Mouse (Mus musculus): ENCODE data around the gene Nedd4.

Nedd4 gene

GRCm38 (mm10) chr9:72678771-72679170, 16.6 kb downstream of the Nedd4 start:
- no peak for DNase-seq (ENCODE audit: low spot score in 2 of 2)

DNA sequence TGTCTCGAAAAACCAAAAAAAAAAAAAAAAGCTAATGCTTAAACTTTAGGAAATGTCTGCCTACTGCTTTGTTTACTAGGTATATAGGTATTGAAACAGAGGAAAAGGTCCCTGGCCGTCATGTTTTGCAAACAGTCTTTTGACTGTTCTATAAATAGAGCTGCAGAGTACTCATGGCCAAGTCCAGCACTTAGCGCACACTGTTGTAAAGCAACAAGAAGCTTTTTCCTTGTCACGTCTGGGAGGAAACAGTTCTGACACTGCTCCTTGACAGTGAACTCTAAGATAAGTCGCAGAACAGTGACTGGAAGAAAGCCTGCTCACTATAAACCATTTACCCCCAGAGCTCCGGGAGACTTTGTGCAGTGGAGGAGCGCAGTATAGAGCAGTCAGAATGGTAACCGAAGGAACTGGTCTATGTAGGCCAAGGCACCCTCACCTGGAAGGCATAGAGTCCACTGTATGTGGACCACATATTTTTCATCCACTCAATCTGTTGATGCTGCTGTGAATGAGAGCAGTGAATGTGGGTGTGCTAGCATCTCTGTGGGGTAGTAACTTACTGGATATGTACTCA, 19.6 kb downstream of the Nedd4 start:
- no peak for DNase-seq (ENCODE audit: low spot score in 2 of 2)

DNA sequence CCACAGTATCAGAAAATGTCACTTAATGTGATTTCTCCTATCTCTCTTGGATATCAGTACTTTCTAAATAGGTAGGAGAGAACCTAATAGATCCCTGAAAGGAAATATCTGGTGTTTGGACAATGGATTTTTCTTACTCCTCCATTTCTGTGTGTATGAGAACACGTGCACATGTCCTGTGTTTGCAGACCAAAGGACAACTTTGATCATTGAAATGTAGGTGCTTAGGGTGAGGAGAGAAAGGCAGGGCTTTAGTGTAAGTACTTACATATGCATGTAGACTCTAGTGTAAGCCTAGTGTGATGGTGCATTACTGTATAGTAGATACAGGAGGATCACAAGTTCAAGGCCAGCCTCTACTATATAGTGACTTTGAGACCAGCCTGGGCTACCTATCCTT, 21.1 kb downstream of the Nedd4 start:
- no peak for DNase-seq (ENCODE audit: low spot score in 2 of 2)

DNA sequence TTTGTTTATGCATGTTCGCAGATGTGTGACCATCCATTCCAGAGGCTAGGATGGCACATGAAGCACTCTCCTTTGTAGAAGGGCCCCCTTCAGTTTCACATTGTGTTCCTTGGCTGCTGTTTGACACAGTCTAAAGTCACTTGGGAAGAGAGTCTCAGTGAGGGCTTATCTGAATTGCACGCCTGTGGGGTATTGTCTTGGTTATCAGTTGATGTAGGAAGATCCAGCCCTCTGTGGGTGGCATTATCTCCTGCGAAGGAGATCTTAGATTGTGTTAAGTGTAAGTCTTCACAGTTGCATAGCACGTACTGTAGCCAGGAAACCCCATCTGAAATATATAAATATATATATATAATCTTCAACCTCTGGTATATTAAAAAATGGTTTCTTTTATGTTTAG, 23.1 kb downstream of the Nedd4 start:
- DNase-seq (ENCODE audit: low spot score in 2 of 2): no peak

GRCm38 (mm10) chr9:72686506-72686905, 24.4 kb downstream of the Nedd4 start:
- DNase-seq (ENCODE audit: low spot score in 2 of 2): no peak

- no peak for DNase-seq (ENCODE audit: low spot score in 2 of 2)
Measured at GRCm38 (mm10) chr9:72689522-72689921, 27.4 kb downstream of the Nedd4 start.

GRCm38 (mm10) chr9:72690811-72691210, 28.7 kb downstream of the Nedd4 start:
- no peak for DNase-seq (ENCODE audit: low spot score in 2 of 2)

DNA sequence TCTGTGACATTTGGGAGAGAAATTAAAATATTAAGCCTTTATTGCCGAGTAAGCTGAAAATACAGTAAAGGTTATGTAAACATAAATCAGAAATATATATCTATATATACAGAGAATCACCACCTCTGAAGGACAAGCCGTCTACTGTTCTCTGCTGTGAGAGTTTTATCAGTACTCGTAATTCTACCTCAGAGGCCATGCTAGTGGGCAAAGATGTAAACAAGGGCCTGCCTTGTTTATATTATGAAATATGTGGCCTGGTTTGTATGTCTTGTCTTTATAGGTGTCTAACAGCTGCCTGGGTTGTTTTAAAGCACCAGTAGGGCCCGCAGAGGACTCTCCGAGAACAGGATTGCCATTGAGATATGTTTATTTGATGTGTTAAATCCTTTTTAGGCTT, 29.8 kb downstream of the Nedd4 start:
- no peak for DNase-seq (ENCODE audit: low spot score in 2 of 2)

GRCm38 (mm10) chr9:72693081-72693696, 31.0 kb downstream of the Nedd4 start:
- DNase-seq (ENCODE audit: low spot score in 2 of 2): no peak

DNA sequence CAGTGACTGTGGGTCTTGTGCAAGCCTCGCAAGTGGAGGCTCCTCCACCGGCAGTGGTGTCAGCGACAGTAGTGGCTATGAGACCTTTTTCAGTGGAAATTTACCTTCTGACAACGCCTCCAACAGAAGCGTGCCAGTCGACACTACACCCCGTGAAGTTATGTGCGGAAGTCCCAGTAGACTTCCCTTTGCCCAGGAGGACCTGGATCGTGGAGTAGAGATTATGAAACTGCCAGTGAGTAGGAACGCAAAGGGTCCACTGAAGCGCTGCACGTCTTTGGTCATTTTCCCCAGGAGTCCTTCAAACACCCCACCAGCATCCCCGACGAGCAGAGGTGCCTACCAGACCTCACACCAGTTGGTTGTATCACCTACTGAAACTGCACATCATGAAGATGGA, 31.7 kb downstream of the Nedd4 start:
- DNase-seq (ENCODE audit: low spot score in 2 of 2): no peak

DNA sequence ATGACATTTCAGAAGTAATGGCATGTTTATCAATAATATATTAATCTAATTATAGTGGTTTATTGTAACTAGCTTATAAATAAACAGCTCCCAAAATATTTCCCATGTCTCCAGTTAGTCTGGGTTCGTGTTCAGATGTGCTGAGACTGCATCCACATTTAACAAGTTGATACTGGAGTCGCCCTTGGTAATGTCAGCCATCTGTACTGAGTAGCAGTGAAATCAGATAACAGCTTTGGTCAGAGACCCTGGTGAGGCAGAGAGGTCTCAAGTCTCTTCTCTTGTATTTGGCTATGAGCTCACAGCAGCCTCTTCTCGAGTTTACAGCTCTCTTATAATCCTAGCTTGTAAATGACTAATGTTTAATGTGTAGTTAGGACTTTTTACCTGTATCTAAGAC, 34.4 kb downstream of the Nedd4 start:
- DNase-seq (ENCODE audit: low spot score in 2 of 2): no peak

DNA sequence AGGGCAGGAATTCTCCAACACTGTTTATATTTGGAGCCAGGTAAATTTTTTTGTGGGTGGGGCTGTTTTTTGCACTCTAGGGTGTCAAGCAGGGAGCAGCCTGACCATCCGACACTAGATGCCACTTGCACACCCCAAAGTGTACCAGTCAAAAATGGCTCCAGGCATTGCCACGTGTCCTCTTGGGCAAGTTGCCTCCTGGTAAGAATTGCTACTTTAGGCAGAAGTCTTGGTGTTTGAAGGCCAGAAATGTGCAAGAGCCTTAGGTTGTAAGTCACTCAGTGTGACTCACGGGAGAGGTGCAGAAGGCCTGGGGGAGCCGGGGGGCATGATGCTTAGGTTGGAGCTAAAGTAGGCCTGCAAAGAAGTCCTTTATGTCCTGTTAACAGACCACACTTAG, 35.6 kb downstream of the Nedd4 start:
- no peak for DNase-seq (ENCODE audit: low spot score in 2 of 2)

DNA sequence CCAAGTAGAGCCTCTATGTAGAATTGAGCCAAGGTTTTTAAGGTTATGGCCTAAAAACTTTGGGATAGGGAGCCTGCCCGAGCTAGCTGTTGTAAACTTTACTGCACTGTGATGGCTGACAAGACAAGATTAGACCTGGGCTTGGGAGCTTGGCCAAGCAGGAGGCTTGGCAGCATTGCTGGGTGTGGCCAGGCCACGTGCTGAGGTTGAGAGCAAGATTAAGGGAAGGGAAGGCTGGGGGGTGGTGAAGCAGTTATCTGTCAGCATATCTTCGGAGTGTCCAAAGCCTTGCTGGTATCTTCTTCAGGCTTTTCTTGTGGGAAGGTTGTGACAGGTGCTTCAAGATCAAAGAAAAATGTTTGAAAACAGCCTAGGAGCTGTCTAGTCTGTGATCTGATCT, 37.6 kb downstream of the Nedd4 start:
- peak; percentile 15 to 21 for DNase-seq (ENCODE audit: low spot score in 2 of 2)

GRCm38 (mm10) chr9:72701441-72701840, 39.3 kb downstream of the Nedd4 start:
- no peak for DNase-seq (ENCODE audit: low spot score in 2 of 2)

DNA sequence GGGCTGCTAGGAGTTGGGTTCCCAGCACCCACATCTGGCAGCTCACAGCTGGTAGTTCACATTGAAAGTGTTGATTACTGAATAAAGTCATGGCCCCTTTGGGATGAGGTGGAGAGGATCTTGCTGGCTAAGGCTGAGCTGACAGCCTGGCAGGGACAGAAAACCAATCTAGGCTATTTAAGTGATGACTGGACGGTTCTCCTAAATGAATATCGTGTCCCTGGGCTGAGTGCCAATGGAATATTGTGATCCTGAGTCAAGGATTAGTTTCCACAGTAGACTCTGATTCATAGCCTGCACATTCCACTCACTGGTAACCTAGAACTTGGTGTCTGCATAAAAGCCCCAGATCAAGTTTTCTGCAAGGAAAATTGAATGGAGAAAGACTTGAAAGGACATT, 39.9 kb downstream of the Nedd4 start:
- DNase-seq (ENCODE audit: low spot score in 2 of 2): no peak

DNA sequence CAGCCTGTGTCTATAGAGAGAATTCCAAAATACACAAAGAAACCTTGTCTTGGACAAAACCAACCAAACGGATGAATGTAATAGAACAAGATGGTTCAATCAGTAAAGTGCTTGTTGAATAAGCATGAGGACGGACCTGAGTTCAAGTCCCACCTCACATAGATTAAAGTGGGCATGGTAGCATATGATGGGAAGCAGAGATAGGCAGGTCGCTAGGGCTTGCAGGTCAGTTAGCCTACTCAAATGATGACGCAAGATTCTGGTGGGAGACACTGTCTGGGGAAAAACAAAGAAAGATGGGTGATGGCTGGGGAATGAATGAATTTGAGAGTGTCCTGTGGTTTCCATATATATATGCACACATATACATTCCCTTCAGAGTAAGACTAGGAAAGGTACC, 41.0 kb downstream of the Nedd4 start:
- no peak for DNase-seq (ENCODE audit: low spot score in 2 of 2)

DNA sequence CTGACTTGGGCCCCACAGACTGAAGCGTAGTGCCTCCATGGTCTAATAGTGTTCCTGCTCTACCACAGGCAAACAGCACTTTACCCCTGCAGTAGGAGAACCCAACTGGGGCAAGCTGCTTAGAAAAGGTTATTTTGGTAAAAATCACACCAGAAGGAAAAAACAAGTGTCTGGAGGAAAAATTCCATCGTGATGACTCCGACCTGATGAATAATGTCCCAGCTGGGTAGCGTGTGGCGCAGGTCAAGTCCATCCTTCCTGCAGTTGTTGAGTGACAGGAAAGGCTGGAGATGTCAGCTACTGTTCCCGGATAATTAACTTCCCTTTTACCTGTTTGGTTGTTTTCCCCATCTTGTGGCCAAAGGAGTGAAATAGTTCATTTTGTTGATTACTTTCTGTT, 41.6 kb downstream of the Nedd4 start:
- DNase-seq (ENCODE audit: low spot score in 2 of 2): no peak

GRCm38 (mm10) chr9:72705270-72705669, 43.1 kb downstream of the Nedd4 start:
- DNase-seq (ENCODE audit: low spot score in 2 of 2): no peak

- no peak for DNase-seq (ENCODE audit: low spot score in 2 of 2)
Measured at GRCm38 (mm10) chr9:72707999-72708398, 45.9 kb downstream of the Nedd4 start.

GRCm38 (mm10) chr9:72708690-72709089, 46.5 kb downstream of the Nedd4 start:
- no peak for DNase-seq (ENCODE audit: low spot score in 2 of 2)

- DNase-seq (ENCODE audit: low spot score in 2 of 2): no peak
Measured at GRCm38 (mm10) chr9:72710060-72710459, 47.9 kb downstream of the Nedd4 start.

DNA sequence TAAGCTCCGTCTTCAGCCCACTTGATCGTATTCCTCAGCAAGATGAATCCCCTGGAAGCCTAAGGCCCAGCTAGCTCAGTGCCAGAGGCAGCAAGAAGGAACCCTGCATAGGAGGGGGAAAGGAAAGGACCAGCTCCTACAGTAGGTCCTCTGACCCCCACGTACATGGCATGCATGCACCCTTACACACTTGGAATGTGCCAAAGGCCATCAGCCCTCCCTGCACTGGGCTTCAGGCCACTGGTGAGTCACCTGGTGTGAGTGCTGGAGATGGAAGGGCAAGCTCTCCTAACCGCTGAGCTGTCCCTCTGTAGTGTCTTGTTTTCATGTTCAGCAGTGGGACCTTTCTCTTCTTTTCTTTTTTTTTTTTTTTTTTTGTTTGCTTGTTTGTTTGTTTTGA, 52.8 kb downstream of the Nedd4 start:
- DNase-seq (ENCODE audit: low spot score in 2 of 2): no peak

GRCm38 (mm10) chr9:72716200-72716599, 54.1 kb downstream of the Nedd4 start:
- no peak for DNase-seq (ENCODE audit: low spot score in 2 of 2)

DNA sequence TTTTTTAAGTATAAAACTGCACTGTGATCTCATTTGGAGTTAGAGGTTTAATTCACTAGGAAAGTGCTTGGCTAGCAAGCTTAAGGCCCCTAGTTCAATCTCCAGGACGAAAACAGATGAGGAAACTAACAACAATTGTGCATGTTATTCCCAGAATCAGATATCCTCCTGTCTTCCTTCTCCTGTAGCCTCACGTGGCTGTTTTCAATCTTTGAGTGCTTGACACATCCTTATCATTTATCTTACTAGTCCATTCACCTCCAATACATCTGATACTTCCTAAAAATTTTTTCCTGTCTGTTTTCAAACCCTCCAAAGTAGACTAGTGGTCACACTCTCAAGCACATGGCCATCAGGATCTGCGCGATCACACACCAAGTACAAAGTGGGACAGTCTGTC, 57.0 kb downstream of the Nedd4 start:
- no peak for DNase-seq (ENCODE audit: low spot score in 2 of 2)

Data from spleen, postnatal 14 days (tissue).